Mouse (Mus musculus) midbrain, postnatal 0 days (tissue): ENCODE results near the gene Gm20388. TPM values are rescaled to one million over a fixed set of nuclear protein-coding genes. Genes with fewer than 3 reads are reported as not detected.

ENCODE experiments used
- ATAC-seq: fragments of 200-750 bp; cut with Nextera tagmentation; 2 replicates; pipeline ENCODE4 v1.8.0; 2017; ENCODE audit warnings: moderate number of reproducible peaks, mild to moderate bottlenecking, moderate TSS enrichment, moderate library complexity; ENCODE audit not compliant: low FRiP score
- DNase-seq: peaks from one replicate; pipeline ENCODE4 v3.0.0-alpha.2; 2015; ENCODE audit warnings: low spot score
- H3K27ac ChIP-seq: fragments of 300-500 bp; sonication (generic); 2 replicates; pipeline ENCODE4 v1.5.1; 2014; ENCODE audit warnings: low read depth, mild to moderate bottlenecking, low read length, mixed read lengths
- H3K27me3 ChIP-seq: fragments of 300-500 bp; sonication (generic); 2 replicates; pipeline ENCODE4 v1.6.1; 2014; ENCODE audit warnings: low read length, control low read depth, mixed read lengths; ENCODE audit not compliant: insufficient read depth
- H3K36me3 ChIP-seq: fragments of 300-500 bp; sonication (generic); 2 replicates; pipeline ENCODE4 v1.6.1; 2014; ENCODE audit warnings: low read length, control low read depth, mixed read lengths; ENCODE audit not compliant: insufficient read depth
- H3K4me1 ChIP-seq: fragments of 300-500 bp; sonication (generic); 2 replicates; pipeline ENCODE4 v1.6.1; 2014; ENCODE audit warnings: mild to moderate bottlenecking, control low read depth, antibody characterized with exemption, low read length, mixed read lengths; ENCODE audit not compliant: insufficient read depth
- H3K4me2 ChIP-seq: fragments of 300-500 bp; sonication (generic); 2 replicates; pipeline ENCODE4 v1.6.1; 2014; ENCODE audit warnings: low read depth, mild to moderate bottlenecking, low read length, mixed read lengths; ENCODE audit not compliant: poor library complexity, severe bottlenecking
- H3K4me3 ChIP-seq: fragments of 300-500 bp; sonication (generic); 2 replicates; pipeline ENCODE4 v1.5.1; 2014; ENCODE audit warnings: low read depth, mild to moderate bottlenecking, low read length, moderate library complexity
- H3K9ac ChIP-seq: fragments of 300-500 bp; sonication (generic); replicated peaks from 2 replicates; pipeline ENCODE4 v1.6.1; 2014; ENCODE audit warnings: mild to moderate bottlenecking, low read length, moderate library complexity, mixed read lengths; ENCODE audit not compliant: poor library complexity, severe bottlenecking
- H3K9me3 ChIP-seq: fragments of 300-500 bp; sonication (generic); 2 replicates; pipeline ENCODE4 v1.6.1; 2016; ENCODE audit warnings: low read length, control low read depth
- CTCF ChIP-seq: IDR thresholded peaks from 2 replicates; pipeline ENCODE4 v1.5.1; 2016; ENCODE audit warnings: antibody characterized with exemption, mild to moderate bottlenecking
- WGBS: fragments of 180-500 bp; shearing (Covaris S2); extraction: QIAGEN DNeasy Blood & Tissue Kit; methylation state at CpG from one replicate; pipeline ENCODE4 v1.1.7; 2014; 5-methylcytosine and 5-hydroxymethylcytosine counted together
- polyA plus RNA-seq: library from polyadenylated mRNA; unstranded; fragments of >200 nt; fragmentation: Nextera tagmentation; extraction: Ambion mirVana; gene quantifications from 2 replicates; pipeline ENCODE4 v1.2.1, GENCODE M21; 2015
- total RNA-seq: library from RNA; depleted of rRNA; stranded (reverse); fragments of >200 nt; gene quantifications from 2 replicates; pipeline ENCODE4 v1.2.3, GENCODE M21; 2014

Gene Gm20388
- total and polyA plus RNA-seq, 2 experiments from 2014 or later = 74.2 TPM; not detected in 1

DNA sequence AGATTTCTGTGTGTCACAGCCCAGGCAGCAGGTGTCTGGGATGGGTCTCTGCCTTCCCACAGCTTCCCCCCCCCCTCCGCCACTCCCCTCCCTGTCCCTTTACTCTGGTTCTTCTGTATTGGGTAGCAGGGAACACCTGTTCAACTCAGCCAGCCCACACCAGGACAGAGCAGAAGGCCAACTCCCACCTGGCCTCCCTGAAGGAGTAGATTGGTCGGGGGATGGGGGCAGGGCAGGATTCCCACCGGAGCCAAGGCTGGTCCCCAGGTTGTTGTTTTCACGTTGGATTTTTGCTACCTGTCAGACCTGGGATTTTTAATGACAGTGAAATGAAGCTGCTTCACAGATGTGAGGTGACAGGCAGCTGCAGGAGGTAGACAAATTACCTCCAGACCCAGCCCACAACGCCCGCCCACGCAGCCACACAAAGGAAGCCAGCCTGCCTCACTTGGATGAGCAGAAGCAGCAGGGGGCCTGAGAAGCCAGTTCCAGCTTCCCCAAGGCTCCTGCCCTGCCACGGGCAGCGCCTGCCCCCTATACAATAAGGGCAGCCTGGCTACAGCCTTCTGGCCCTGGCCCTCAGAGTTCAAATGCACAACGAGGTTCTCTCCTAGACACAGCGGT is 2828.6 kb downstream of the Gm20388 start:
- H3K4me2 ChIP-seq = no peak overlapping the region
- 24% methylated on average over 11 of the region's 11 CpGs for WGBS
- H3K9me3 ChIP-seq = no peaks in the 10 kb centered on the region
- TF ChIP-seq CTCF = no peak
- H3K4me3 ChIP-seq = no peak overlapping the region
- H3K36me3 ChIP-seq = no peaks in the 10 kb centered on the region
- peak; percentile 54 for DNase-seq
- no peaks in the 10 kb centered on the region for H3K27me3 ChIP-seq
- ATAC-seq = no peak; the same call in 1 of the 2 replicates
- peak overlapping the region; percentile 69; the same call in 1 of the 2 replicates for H3K27ac ChIP-seq
- peaks cover 27% of the 10 kb centered on the region for H3K4me1 ChIP-seq
- H3K9ac ChIP-seq = 0 out of 2 replicates have a peak overlapping the region, but pooled peaks have one; percentile 24

DNA sequence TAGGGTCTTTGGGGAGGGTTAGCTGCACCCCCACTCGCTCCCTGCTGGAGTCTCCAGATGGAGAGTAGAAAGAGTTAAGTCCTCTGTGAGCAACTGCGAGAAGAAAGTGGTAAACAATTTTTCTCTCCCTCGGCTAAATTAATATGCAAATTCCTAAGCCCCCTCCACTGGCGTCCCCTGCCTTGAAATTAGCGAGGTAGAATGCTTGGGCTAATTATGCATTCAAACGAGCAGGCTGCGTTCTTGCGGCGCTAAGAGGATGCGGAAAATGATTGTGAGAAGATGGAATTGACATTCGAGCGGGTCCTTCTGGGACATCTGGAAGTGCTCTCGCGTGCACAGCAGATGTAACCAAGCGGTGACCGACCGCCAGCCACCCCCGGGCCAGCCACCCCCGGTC is 2831.8 kb downstream of the Gm20388 start:
- DNase-seq (peak; percentile 64), ATAC-seq (no peak)
- Histone ChIP-seq H3K27me3 (no peaks in the 10 kb centered on the region), H3K36me3 (no peaks in the 10 kb centered on the region), H3K4me2 (peak overlapping the region; percentile 15; the same call in 1 of the 2 replicates), H3K9me3 (no peaks in the 10 kb centered on the region), H3K4me3 (no peak overlapping the region), H3K4me1 (peaks cover 29% of the 10 kb centered on the region), H3K9ac (peak overlapping the region; percentile 24; the same call in 1 of the 2 replicates), H3K27ac (peak overlapping the region; percentile 62)
- TF ChIP-seq CTCF = no peak
- WGBS = 8% methylated on average over 19 of the region's 19 CpGs

DNA sequence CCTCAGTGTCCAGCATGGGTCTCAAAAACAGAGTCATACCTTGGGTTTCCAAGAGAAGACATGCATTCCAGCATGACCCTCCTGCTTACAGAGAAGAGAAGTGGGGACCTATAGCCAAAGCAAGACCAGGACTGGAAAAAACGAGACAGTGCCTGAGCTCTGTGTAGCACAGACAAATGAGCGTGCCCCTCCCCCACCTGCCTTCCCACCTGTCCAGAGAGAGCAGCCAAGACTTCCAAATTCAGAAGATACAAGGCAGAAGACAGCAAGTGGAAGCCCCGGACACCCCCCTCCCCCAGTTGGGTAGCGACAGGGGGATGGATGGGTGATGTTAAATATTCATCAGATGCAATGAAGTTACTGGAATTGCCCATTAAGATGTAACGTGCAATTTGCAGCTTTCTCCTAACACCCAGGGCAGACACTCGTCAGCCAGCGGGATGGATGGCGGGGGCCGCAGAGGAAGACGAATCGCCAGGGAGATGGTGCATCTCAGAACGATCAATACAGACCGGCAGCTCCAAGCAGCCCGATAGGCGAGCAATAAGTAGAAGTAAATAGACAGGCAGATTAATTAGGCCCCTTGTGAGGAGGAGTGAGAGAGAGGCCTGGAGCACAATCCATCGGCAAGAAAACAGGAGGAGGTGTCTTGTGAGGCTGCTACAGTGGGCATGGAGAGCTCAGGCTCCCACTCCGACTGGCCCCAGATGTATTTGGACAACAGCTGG is 2834.5 kb downstream of the Gm20388 start:
- ATAC-seq = 0 out of 2 replicates have a peak, but pooled peaks have one; percentile 34
- no peaks in the 10 kb centered on the region for H3K9me3 ChIP-seq
- 17% methylated on average over 17 of the region's 17 CpGs for WGBS
- no peak overlapping the region for H3K4me3 ChIP-seq
- no peak for TF ChIP-seq CTCF
- H3K9ac ChIP-seq = peak overlapping the region; percentile 33; the same call in 1 of the 2 replicates
- H3K27me3 ChIP-seq = no peaks in the 10 kb centered on the region
- peak overlapping the region; percentile 74 for H3K27ac ChIP-seq
- H3K4me1 ChIP-seq = peaks cover 32% of the 10 kb centered on the region
- no peak for DNase-seq
- H3K36me3 ChIP-seq = no peaks in the 10 kb centered on the region
- peak overlapping the region; percentile 13; the same call in 1 of the 2 replicates for H3K4me2 ChIP-seq

DNA sequence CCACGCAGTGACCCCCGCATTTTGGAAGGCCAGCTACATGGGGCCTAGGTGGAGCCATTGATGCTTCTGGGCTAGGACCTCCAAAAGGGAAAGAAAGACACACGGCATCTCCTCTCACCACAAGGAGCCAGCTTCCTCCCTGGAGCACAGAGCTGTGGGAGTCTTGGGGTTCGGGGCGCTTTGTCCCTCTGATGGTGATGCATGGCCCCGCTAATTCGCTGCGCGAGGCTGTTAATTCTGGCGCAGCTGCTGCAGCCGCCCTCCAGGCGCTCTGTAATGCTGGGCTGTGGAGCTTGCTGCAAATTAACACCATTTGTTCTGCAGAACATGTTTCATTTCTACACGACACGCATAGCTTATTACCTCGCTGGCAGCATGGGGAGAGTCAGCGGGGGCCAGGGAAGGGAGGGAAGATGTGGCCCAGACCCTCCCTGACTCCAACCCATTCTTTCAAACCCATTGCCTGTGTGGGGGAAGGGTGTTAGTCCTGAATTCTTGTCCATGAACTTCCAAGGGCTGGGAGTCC is 2835.2 kb downstream of the Gm20388 start:
- no peaks in the 10 kb centered on the region for H3K27me3 ChIP-seq
- WGBS = 5% methylated on average over 16 of the region's 16 CpGs
- H3K4me1 ChIP-seq = peaks cover 32% of the 10 kb centered on the region
- DNase-seq = peak; percentile 67
- peak overlapping the region; percentile 33; the same call in 1 of the 2 replicates for H3K9ac ChIP-seq
- ATAC-seq = no peak
- no peaks in the 10 kb centered on the region for H3K9me3 ChIP-seq
- H3K4me3 ChIP-seq = no peak overlapping the region
- peak overlapping the region; percentile 74 for H3K27ac ChIP-seq
- H3K4me2 ChIP-seq = peak overlapping the region; percentile 13; the same call in 1 of the 2 replicates
- TF ChIP-seq CTCF = peak; percentile 6; the same call in 1 of the 2 replicates
- H3K36me3 ChIP-seq = no peaks in the 10 kb centered on the region

DNA sequence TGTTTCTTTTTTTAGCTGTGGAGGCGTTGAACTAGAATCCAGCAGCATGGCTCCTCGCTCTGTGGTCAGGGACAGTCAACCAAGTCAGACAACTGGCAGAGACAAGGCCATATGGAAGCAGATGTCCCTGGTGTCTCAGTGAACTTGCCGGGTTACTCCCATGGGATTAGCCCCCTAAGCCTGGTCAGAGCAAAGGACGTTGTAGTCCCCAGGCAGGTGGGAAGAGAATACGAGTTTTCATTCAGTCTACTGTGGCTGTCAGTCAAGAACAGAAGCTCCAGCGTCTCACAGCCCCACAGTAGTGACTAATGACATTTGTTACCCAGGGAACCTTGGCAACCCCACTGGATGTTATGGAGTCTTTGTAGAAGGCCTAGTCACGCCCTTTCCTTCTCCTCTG is 2835.8 kb downstream of the Gm20388 start:
- H3K4me2 ChIP-seq = no peak overlapping the region

More for the DNA sequence above, 2835.8 kb downstream of the Gm20388 start:
- H3K27me3 ChIP-seq = no peaks in the 10 kb centered on the region
- peaks cover 32% of the 10 kb centered on the region for H3K4me1 ChIP-seq
- H3K9ac ChIP-seq = peak overlapping the region; percentile 33; the same call in 1 of the 2 replicates
- no peaks in the 10 kb centered on the region for H3K9me3 ChIP-seq
- TF ChIP-seq CTCF = no peak
- no peaks in the 10 kb centered on the region for H3K36me3 ChIP-seq
- ATAC-seq = no peak
- H3K4me3 ChIP-seq = no peak overlapping the region
- H3K27ac ChIP-seq = no peak overlapping the region
- WGBS = 31% methylated on average over 7 of the region's 7 CpGs
- no peak for DNase-seq
